9 mouse cellular contexts compared by ENCODE assay signal in the genomic region with DNA sequence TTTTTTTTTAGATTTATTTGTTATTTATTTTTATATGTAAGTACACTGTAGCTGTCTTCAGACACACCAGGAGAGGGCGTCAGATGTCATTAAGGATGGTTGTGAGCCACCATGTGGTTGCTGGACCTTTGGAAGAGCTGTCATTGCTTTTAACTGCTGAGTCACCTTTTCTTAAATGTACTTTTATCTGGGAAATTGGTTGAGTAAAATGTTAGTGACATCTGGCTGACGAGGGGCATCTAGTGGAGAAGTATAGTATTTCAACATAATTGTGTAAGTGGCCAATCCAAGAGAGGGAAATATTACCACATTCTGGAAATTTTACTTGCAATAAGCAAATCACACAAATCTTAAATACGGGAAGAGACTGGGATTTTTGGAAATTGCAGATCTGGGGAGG. TPM values are rescaled to one million over a fixed set of nuclear protein-coding genes. Genes with fewer than 3 reads are reported as not detected.
DNase-seq lines count a peak whose midpoint lies in the region; ATAC-seq and TF ChIP-seq lines count a peak whose summit lies in the region.
"Had no signal": no experiment of that assay in that cellular context is flagged by ENCODE, and none has a peak within 500 bp of the region (broad histone marks: within the 10 kb centered on the region; RNA-seq: fewer than 3 reads in every experiment).

No protein-coding gene starts in this region.

- H3K4me2 ChIP-seq in hindbrain, embryonic 15.5 days, result peak overlapping the region; percentile 91
- no peak overlapping the region for H3K4me2 ChIP-seq in hindbrain, embryonic 16.5 days (ENCODE audit: low read length)

- H3K4me1 ChIP-seq in hindbrain, embryonic 15.5 days (replicated peaks), result peaks cover 18% of the 10 kb centered on the region
- H3K4me1 ChIP-seq in hindbrain, embryonic 16.5 days (ENCODE audit: control insufficient read depth, insufficient read depth, low read depth, low read length), result peaks cover 15% of the 10 kb centered on the region
- H3K4me1 ChIP-seq in thymus, adult 2 months (replicated peaks; ENCODE audit: control insufficient read depth, insufficient read depth, low read length), result peaks cover 7% of the 10 kb centered on the region

- no peak overlapping the region for H3K4me3 ChIP-seq in hindbrain, embryonic 15.5 days
- H3K4me3 ChIP-seq in hindbrain, embryonic 16.5 days (ENCODE audit: low read length), result no peak overlapping the region
- no peak overlapping the region for H3K4me3 ChIP-seq in thymus, adult 2 months (ENCODE audit: control insufficient read depth, insufficient read depth, low read length)

- TF ChIP-seq POLR2A in thymus, adult 2 months (IDR thresholded peaks at IDR 0.05; ENCODE audit: control insufficient read depth, extremely low read depth, insufficient read depth, low read length, poor library complexity), result no peak

- 44% methylated on average over 3 of the region's 3 CpGs for WGBS in hindbrain, embryonic 15.5 days
- WGBS in hindbrain, embryonic 16.5 days, result 37% methylated on average over 3 of the region's 3 CpGs
- WGBS in thymus, adult 2 months, result 17% methylated on average over 3 of the region's 3 CpGs

- no peak for ATAC-seq in hindbrain, embryonic 15.5 days (ENCODE audit: low FRiP score, low read depth)
- ATAC-seq in hindbrain, embryonic 16.5 days, result no peak

- no peaks in the 10 kb centered on the region for H3K27me3 ChIP-seq in hindbrain, embryonic 15.5 days
- H3K27me3 ChIP-seq in hindbrain, embryonic 16.5 days (replicated peaks; ENCODE audit: control insufficient read depth, insufficient read depth, low read length), result no peaks in the 10 kb centered on the region
- no peaks in the 10 kb centered on the region for H3K27me3 ChIP-seq in thymus, adult 2 months (ENCODE audit: control insufficient read depth, insufficient read depth, low read length)
- H3K27me3 ChIP-seq: megakaryocyte, embryonic 14.5 days had no signal

- H3K36me3 ChIP-seq in hindbrain, embryonic 15.5 days, result peaks cover 37% of the 10 kb centered on the region
- H3K36me3 ChIP-seq in hindbrain, embryonic 16.5 days (ENCODE audit: control insufficient read depth, insufficient read depth, low read length), result peaks cover 22% of the 10 kb centered on the region
- H3K36me3 ChIP-seq in thymus, adult 2 months (ENCODE audit: control insufficient read depth, insufficient read depth, low read length), result peaks cover 17% of the 10 kb centered on the region

- TF ChIP-seq CTCF in thymus, adult 2 months (IDR thresholded peaks at IDR 0.05; ENCODE audit: borderline replicate concordance, control insufficient read depth, extremely low read depth, insufficient read depth, low read length, poor library complexity), result no peak

- no peak overlapping the region for H3K27ac ChIP-seq in hindbrain, embryonic 15.5 days (replicated peaks)
- no peak overlapping the region for H3K27ac ChIP-seq in hindbrain, embryonic 16.5 days (ENCODE audit: low read depth, low read length)
- no peak overlapping the region for H3K27ac ChIP-seq in thymus, adult 2 months (ENCODE audit: control insufficient read depth, insufficient read depth, low read length)

- H3K9ac ChIP-seq in hindbrain, embryonic 15.5 days, result no peak overlapping the region
- H3K9ac ChIP-seq in hindbrain, embryonic 16.5 days (ENCODE audit: low read depth, low read length), result no peak overlapping the region

- H3K9me3 ChIP-seq in hindbrain, embryonic 15.5 days, result no peaks in the 10 kb centered on the region
- H3K9me3 ChIP-seq in hindbrain, embryonic 16.5 days (ENCODE audit: control insufficient read depth, low read length), result no peaks in the 10 kb centered on the region
- H3K9me3 ChIP-seq: megakaryocyte, embryonic 14.5 days had no signal

- DNase-seq in thymus, adult 2 months, result peak; percentile 39
- DNase-seq in thymus, adult 18-20 months, result no peak
- peak; percentile 80 for DNase-seq in c-Kit-positive CD71-positive TER-119-negative erythroid progenitor cells, embryonic 14.5 days (ENCODE audit: low read depth)
- DNase-seq in kidney, postnatal 36 days, result peak; percentile 34 to 68
- peak; percentile 64 for DNase-seq in telencephalon, adult 2 months (ENCODE audit: low read depth, low spot score)
- DNase-seq in ovary, postnatal 10 days (ENCODE audit: low spot score), result no peak

RNA-seq across cellular contexts. Expression of a gene that starts 3.2 kb away (rescaled TPM):
- 134 and 143 TPM in 2 replicates for polyA plus RNA-seq in hindbrain, embryonic 15.5 days (2015; fragmentation: Nextera tagmentation; extraction: Ambion mirVana)
- polyA plus RNA-seq in hindbrain, embryonic 16.5 days (2015; fragmentation: Nextera tagmentation; extraction: Ambion mirVana), result 139 and 149 TPM in 2 replicates
- polyA plus RNA-seq in thymus, adult 2 months (2012; rRNA removed), result 256 and 263 TPM in 2 replicates

RNA-seq across cellular contexts. Expression of a gene that starts 15.9 kb away (rescaled TPM):
- 123 and 124 TPM in 2 replicates for polyA plus RNA-seq in hindbrain, embryonic 15.5 days (2015; fragmentation: Nextera tagmentation; extraction: Ambion mirVana)
- 98.3 and 116 TPM in 2 replicates for polyA plus RNA-seq in hindbrain, embryonic 16.5 days (2015; fragmentation: Nextera tagmentation; extraction: Ambion mirVana)
- 31.1 and 31.2 TPM in 2 replicates for polyA plus RNA-seq in thymus, adult 2 months (2012; rRNA removed)

RNA-seq across cellular contexts. Expression of a gene that starts 42.2 kb away (rescaled TPM):
- polyA plus RNA-seq in hindbrain, embryonic 15.5 days (2015; fragmentation: Nextera tagmentation; extraction: Ambion mirVana), result 0.22 and 0.35 TPM in 2 replicates
- polyA plus RNA-seq in hindbrain, embryonic 16.5 days (2015; fragmentation: Nextera tagmentation; extraction: Ambion mirVana), result 0.16 TPM in 1 of 2 replicates, not detected in the other
- polyA plus RNA-seq in thymus, adult 2 months (2012; rRNA removed), result 0.16 and 0.36 TPM in 2 replicates

RNA-seq across cellular contexts. Expression of a gene that starts 49.3 kb away (rescaled TPM):
- 331 and 333 TPM in 2 replicates for polyA plus RNA-seq in hindbrain, embryonic 15.5 days (2015; fragmentation: Nextera tagmentation; extraction: Ambion mirVana)
- polyA plus RNA-seq in hindbrain, embryonic 16.5 days (2015; fragmentation: Nextera tagmentation; extraction: Ambion mirVana), result 333 and 335 TPM in 2 replicates
- 13.1 and 20.6 TPM in 2 replicates for polyA plus RNA-seq in thymus, adult 2 months (2012; rRNA removed)

RNA-seq across cellular contexts. Expression of a gene that starts 51.0 kb away (rescaled TPM):
- polyA plus RNA-seq in hindbrain, embryonic 15.5 days (2015; fragmentation: Nextera tagmentation; extraction: Ambion mirVana), result 0.10 and 0.21 TPM in 2 replicates
- 0.09 and 0.26 TPM in 2 replicates for polyA plus RNA-seq in hindbrain, embryonic 16.5 days (2015; fragmentation: Nextera tagmentation; extraction: Ambion mirVana)
- polyA plus RNA-seq in thymus, adult 2 months (2012; rRNA removed), result 0.06 and 0.16 TPM in 2 replicates

Comparison
In these comparisons a context has a peak if more than half of its experiments do, and no peak if none do; other contexts are left out.
1. DNase-seq: peak in thymus, adult 2 months (single experiment), c-Kit-positive CD71-positive TER-119-negative erythroid progenitor cells, embryonic 14.5 days (single experiment), kidney, postnatal 36 days (2 of 2) and telencephalon, adult 2 months (single experiment); none in thymus, adult 18-20 months (0 of 2) and ovary, postnatal 10 days (single experiment).